Mouse (Mus musculus): ENCODE results near the gene Ccdc73. TPM values are rescaled to one million over a fixed set of nuclear protein-coding genes. Genes with fewer than 3 reads are reported as not detected.
"Not testable (repeated sequence)": the region's sequence is repeated elsewhere in the genome, so short reads cannot be mapped to it uniquely, and the experiment has no call there.

Ccdc73 gene
- polyA plus RNA-seq, 1 experiment: not detected

DNA sequence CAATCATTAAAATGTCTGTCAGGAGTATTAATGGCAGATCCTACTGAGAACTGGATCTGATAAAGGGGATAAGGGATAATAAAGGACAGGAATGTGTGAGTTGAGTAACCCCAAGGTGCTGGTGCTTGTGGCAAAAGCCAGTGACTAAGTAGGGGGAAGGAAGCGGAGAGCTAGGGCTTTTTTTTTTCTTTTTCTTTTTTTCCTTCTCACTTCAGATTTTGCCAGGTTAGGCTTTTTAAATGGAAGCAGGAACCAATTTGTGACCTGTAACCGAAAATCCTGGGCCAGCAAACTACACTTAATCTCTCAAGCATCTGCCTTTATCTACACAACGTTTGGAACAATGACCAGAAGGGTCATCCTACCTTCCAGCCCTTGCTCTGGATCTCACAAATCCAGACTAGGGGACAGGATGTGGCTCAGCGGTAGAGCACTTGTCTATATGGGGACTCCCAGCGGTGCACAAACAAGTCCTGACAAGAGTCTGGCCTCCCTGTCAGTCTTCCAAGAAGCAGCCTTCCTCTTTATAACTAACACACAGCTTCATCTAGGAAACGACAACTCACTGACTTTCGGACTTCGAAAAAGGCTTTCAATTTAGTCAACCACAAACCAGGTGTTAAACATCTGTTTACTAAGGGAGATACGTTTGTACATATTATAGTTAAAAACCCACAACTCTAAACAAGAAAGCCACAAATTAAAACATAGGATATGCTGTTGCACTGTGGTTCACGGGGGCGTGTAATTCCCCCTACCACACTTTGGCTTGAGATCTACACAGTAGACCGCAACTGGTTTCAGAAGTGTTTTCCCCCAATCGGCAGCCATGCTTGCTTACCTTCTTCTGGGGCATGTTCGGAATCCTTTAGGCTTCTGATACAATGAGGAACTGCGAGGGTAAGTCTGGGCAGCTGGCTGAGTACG is 19.1 kb upstream of the Ccdc73 start:
- TF ChIP-seq POLR2A (IDR thresholded peaks at IDR 0.05; ENCODE audit: borderline replicate concordance, extremely low read depth, low read depth, low read length) (no peak), CTCF (IDR thresholded peaks at IDR 0.05; ENCODE audit: insufficient read depth, low read length) (no peak)
- no peak overlapping the region for H3K4me3 ChIP-seq (replicated peaks; ENCODE audit: extremely low read depth, low read depth, low read length)
- no peak for DNase-seq
- H3K4me1 ChIP-seq (ENCODE audit: control insufficient read depth, insufficient read depth, low read length): no peaks in the 10 kb centered on the region
- WGBS: 33% methylated on average over 16 of the region's 16 CpGs

DNA sequence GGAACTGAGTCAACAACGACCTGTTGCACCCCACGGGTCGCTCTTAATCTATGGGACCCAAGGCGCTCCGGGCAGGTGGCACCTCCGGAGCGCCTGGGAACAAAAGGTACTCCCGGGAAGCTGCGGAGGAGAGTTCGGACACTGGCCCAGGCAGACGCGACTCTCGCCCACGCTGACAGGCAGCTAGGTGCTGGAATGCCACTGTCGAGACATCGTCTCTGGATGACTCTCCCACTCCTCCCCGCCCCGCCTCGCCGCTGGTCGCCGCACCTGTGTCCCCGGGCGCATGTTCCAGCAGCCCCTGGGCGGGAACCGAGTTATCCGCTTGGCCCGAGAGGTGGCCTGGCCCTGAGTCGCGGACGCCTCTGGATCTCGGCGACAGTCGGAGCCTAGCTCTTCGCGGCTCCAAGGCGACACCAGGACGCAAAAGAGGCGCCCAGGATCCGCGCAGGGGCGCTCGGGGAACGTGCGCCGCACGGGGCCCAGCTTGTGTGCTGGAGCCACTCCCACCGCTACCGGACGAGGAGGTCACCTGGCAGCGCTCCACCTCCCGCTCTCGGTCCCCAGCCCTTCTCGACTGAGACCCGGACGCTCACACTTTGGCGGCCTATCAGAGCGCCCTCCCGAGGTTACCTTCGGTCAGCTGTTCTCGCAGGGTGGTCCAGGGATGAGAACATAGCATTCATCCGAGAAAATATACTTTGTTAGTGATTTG is 18.2 kb upstream of the Ccdc73 start, which contains the start of gene Prrg4:
Prrg4 (minus strand) TSS at position 601 of the 715 bp plus-strand sequence.
- peak within 1 kb of the TSS; percentile 66 for H3K4me3 ChIP-seq (replicated peaks; ENCODE audit: extremely low read depth, low read depth, low read length)
- TF ChIP-seq POLR2A (IDR thresholded peaks at IDR 0.05; ENCODE audit: borderline replicate concordance, extremely low read depth, low read depth, low read length): no peak
- no peak for TF ChIP-seq CTCF (IDR thresholded peaks at IDR 0.05; ENCODE audit: insufficient read depth, low read length)
- under 1% methylated on average over 62 of the region's 62 CpGs for WGBS
- peak; percentile 56 for DNase-seq
- no peaks in the 10 kb centered on the region for H3K4me1 ChIP-seq (ENCODE audit: control insufficient read depth, insufficient read depth, low read length)

DNA sequence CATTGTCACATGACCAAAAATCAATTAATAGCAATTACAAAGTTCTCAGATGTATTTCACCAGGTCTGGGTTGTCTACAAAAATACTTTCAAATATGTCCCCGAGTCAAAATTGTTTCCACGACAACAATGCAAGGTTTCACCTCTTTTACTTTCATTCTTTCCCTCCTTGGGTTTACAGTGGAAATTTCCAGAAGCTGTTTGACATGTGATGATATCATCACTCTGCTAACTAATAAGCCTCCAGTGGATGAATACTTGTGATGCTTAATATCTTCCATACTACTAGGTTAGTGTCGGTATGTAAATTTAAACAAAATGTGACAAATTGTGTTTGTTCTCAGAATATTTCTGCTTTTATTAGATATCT is 17.6 kb upstream of the Ccdc73 start:
- DNase-seq: no peak
- no peaks in the 10 kb centered on the region for H3K4me1 ChIP-seq (ENCODE audit: control insufficient read depth, insufficient read depth, low read length)
- peak overlapping the region; percentile 66 for H3K4me3 ChIP-seq (replicated peaks; ENCODE audit: extremely low read depth, low read depth, low read length)
- 37% methylated on average over 3 of the region's 3 CpGs for WGBS
- TF ChIP-seq POLR2A (IDR thresholded peaks at IDR 0.05; ENCODE audit: borderline replicate concordance, extremely low read depth, low read depth, low read length) (no peak), CTCF (IDR thresholded peaks at IDR 0.05; ENCODE audit: insufficient read depth, low read length) (no peak)

- TF ChIP-seq POLR2A (IDR thresholded peaks at IDR 0.05; ENCODE audit: borderline replicate concordance, extremely low read depth, low read depth, low read length) (no peak), CTCF (IDR thresholded peaks at IDR 0.05; ENCODE audit: insufficient read depth, low read length) (no peak)
- WGBS: 52% methylated on average over 5 of the region's 5 CpGs
- Histone ChIP-seq H3K4me3 (replicated peaks; ENCODE audit: extremely low read depth, low read depth, low read length) (no peak overlapping the region), H3K4me1 (ENCODE audit: control insufficient read depth, insufficient read depth, low read length) (no peaks in the 10 kb centered on the region)
- DNase-seq: no peak
Observed at GRCm38 (mm10) chr2:104851686-104852085, 15.9 kb upstream of the Ccdc73 start.

DNA sequence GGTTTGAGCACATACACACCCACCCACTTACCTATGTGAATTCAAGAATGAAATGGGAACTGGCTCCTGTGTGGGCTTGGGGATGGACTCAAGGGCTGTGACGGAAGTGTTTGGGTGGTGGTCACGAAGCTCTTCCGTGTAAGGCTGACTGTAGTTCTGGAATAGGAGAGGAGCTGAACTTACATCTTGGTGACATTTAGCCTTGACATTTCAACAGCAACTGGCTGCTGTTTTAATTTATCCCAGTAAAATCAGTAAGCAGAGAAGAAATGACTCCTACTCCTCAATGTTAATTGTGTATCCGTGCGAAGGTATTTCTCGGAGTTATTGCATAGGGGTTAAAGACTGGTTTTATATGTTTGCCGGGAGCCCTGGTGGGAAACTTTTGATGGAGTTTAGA is 15.1 kb upstream of the Ccdc73 start:
- no peak for TF ChIP-seq CTCF (IDR thresholded peaks at IDR 0.05; ENCODE audit: insufficient read depth, low read length)
- TF ChIP-seq POLR2A (IDR thresholded peaks at IDR 0.05; ENCODE audit: borderline replicate concordance, extremely low read depth, low read depth, low read length): no peak
- H3K4me3 ChIP-seq (replicated peaks; ENCODE audit: extremely low read depth, low read depth, low read length): no peak overlapping the region
- no peak for DNase-seq
- H3K4me1 ChIP-seq (ENCODE audit: control insufficient read depth, insufficient read depth, low read length): no peaks in the 10 kb centered on the region
- WGBS: 88% methylated on average over 7 of the region's 7 CpGs

GRCm38 (mm10) chr2:104854836-104855235 is 12.8 kb upstream of the Ccdc73 start:
- H3K4me3 ChIP-seq (replicated peaks; ENCODE audit: extremely low read depth, low read depth, low read length): no peak overlapping the region
- no peak for DNase-seq
- WGBS: 67% methylated on average over 1 of the region's 1 CpGs
- no peaks in the 10 kb centered on the region for H3K4me1 ChIP-seq (ENCODE audit: control insufficient read depth, insufficient read depth, low read length)
- TF ChIP-seq POLR2A (IDR thresholded peaks at IDR 0.05; ENCODE audit: borderline replicate concordance, extremely low read depth, low read depth, low read length) (no peak), CTCF (IDR thresholded peaks at IDR 0.05; ENCODE audit: insufficient read depth, low read length) (no peak)

DNA sequence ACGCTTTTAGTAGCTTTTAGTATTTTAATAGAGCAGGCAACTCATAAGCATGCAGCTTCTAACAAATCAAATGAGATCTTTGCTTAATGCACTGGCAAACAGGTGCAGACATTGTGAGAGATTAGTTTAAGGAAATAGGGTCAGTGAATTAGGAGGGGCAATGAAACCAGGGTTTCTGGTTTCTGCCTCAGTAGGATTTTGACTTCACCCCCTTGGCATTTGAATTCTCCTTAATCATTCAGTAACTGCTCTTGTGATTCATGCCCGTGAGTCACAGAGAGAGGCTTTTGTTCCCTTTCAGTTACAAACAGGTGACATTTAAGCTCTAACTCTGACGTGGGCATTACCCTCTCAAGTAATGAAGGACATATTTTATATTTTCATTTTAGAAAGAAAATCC is 11.9 kb upstream of the Ccdc73 start:
- TF ChIP-seq CTCF (IDR thresholded peaks at IDR 0.05; ENCODE audit: insufficient read depth, low read length): no peak
- no peak for TF ChIP-seq POLR2A (IDR thresholded peaks at IDR 0.05; ENCODE audit: borderline replicate concordance, extremely low read depth, low read depth, low read length)
- no peaks in the 10 kb centered on the region for H3K4me1 ChIP-seq (ENCODE audit: control insufficient read depth, insufficient read depth, low read length)
- H3K4me3 ChIP-seq (replicated peaks; ENCODE audit: extremely low read depth, low read depth, low read length): no peak overlapping the region
- 56% methylated on average over 3 of the region's 3 CpGs for WGBS
- no peak for DNase-seq

GRCm38 (mm10) chr2:104856218-104856617 is 11.4 kb upstream of the Ccdc73 start:
- TF ChIP-seq POLR2A (IDR thresholded peaks at IDR 0.05; ENCODE audit: borderline replicate concordance, extremely low read depth, low read depth, low read length) (no peak), CTCF (IDR thresholded peaks at IDR 0.05; ENCODE audit: insufficient read depth, low read length) (no peak)
- 36% methylated on average over 1 of the region's 1 CpGs for WGBS
- H3K4me3 ChIP-seq (replicated peaks; ENCODE audit: extremely low read depth, low read depth, low read length): no peak overlapping the region
- no peaks in the 10 kb centered on the region for H3K4me1 ChIP-seq (ENCODE audit: control insufficient read depth, insufficient read depth, low read length)
- no peak for DNase-seq

- not testable (repeated sequence) for DNase-seq; H3K4me3 ChIP-seq (replicated peaks; ENCODE audit: extremely low read depth, low read depth, low read length); H3K4me1 ChIP-seq (ENCODE audit: control insufficient read depth, insufficient read depth, low read length)
- 81% methylated on average over 3 of the region's 3 CpGs for WGBS
Observed at GRCm38 (mm10) chr2:104858083-104858482, 9.5 kb upstream of the Ccdc73 start.

DNA sequence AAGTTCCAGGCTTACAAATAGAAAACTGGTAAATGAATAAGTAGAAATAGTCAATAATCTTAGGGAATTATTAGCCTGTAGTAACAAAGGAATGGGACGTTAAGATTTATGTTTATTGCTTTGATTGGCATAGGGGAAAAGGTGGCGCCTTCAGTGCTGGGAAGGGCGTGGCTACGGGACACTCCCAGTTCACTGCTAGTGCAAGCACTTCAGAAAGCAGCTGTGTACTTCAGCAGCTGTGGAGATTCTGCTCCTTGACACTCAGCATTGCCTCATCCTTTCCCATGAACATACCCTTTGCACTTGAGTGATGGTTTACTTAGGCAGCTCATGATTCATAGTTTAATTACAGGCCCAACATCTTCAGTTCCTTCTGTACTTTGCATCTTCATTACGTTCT is 8.5 kb upstream of the Ccdc73 start:
- DNase-seq: no peak
- WGBS: 61% methylated on average over 5 of the region's 5 CpGs
- Histone ChIP-seq H3K4me3 (replicated peaks; ENCODE audit: extremely low read depth, low read depth, low read length) (no peak overlapping the region), H3K4me1 (ENCODE audit: control insufficient read depth, insufficient read depth, low read length) (no peaks in the 10 kb centered on the region)
- TF ChIP-seq CTCF (IDR thresholded peaks at IDR 0.05; ENCODE audit: insufficient read depth, low read length) (no peak), POLR2A (IDR thresholded peaks at IDR 0.05; ENCODE audit: borderline replicate concordance, extremely low read depth, low read depth, low read length) (no peak)
